Comparison of ENCODE assay signal across 8 mouse cellular contexts in genomic region chr5:9068886-9069285, GRCm38 (mm10). TPM values are rescaled to one million over a fixed set of nuclear protein-coding genes. Genes with fewer than 3 reads are reported as not detected.
DNase-seq lines count a peak whose midpoint lies in the region; ATAC-seq and TF ChIP-seq lines count a peak whose summit lies in the region.

No protein-coding gene starts in this region.

- H3K9me3 ChIP-seq in kidney, embryonic 14.5 days (ENCODE audit: control insufficient read depth, low read length): no peaks in the 10 kb centered on the region

- no peak for ATAC-seq in kidney, embryonic 14.5 days (ENCODE audit: low FRiP score, low TSS enrichment)
- ATAC-seq in hematopoietic stem cell, adult 5-6 weeks (replicated peaks in 1 of 2; ENCODE audit: insufficient read depth in 1 of 2, low FRiP score in 2 of 2, low TSS enrichment in 1 of 2, low read depth in 1 of 2, poor library complexity in 2 of 2, severe bottlenecking in 2 of 2): peak; percentile 93 to 97

- no peaks in the 10 kb centered on the region for H3K27me3 ChIP-seq in kidney, adult 2 months (replicated peaks; ENCODE audit: control insufficient read depth, insufficient read depth, low read length)
- no peaks in the 10 kb centered on the region for H3K27me3 ChIP-seq in kidney, embryonic 14.5 days (ENCODE audit: control insufficient read depth, insufficient read depth, low read length)

- DNase-seq in kidney, adult 2 months: peak; percentile 47
- DNase-seq in adipocyte (ENCODE audit: low spot score): peak; percentile 89
- DNase-seq in cerebellum, postnatal 25 days: peak; percentile 71 to 83
- DNase-seq in lung, postnatal 10 days: peak; percentile 25
- no peak for DNase-seq in thymus, postnatal 4 days
- DNase-seq in embryo, embryonic 10.5 days (ENCODE audit: low spot score): no peak

- no peak overlapping the region for H3K4me2 ChIP-seq in kidney, embryonic 14.5 days (replicated peaks; ENCODE audit: low read depth, low read length)

- H3K4me1 ChIP-seq in kidney, adult 2 months (ENCODE audit: control insufficient read depth, insufficient read depth, low read length): no peaks in the 10 kb centered on the region
- no peaks in the 10 kb centered on the region for H3K4me1 ChIP-seq in kidney, embryonic 14.5 days (ENCODE audit: control insufficient read depth, insufficient read depth, low read length)

- H3K36me3 ChIP-seq in kidney, adult 2 months (ENCODE audit: control insufficient read depth, insufficient read depth, low read length): no peaks in the 10 kb centered on the region
- no peaks in the 10 kb centered on the region for H3K36me3 ChIP-seq in kidney, embryonic 14.5 days (ENCODE audit: control insufficient read depth, insufficient read depth, low read length)

- no peak overlapping the region for H3K27ac ChIP-seq in kidney, adult 2 months (ENCODE audit: insufficient read depth, low read depth, low read length)
- H3K27ac ChIP-seq in kidney, embryonic 14.5 days (ENCODE audit: low read depth, low read length): no peak overlapping the region

- WGBS in kidney, adult 2 months: 28% methylated on average over 2 of the region's 2 CpGs
- WGBS in kidney, embryonic 14.5 days: 85% methylated on average over 2 of the region's 2 CpGs

- no peak overlapping the region for H3K4me3 ChIP-seq in kidney, adult 2 months (ENCODE audit: insufficient read depth, low read depth, low read length)
- H3K4me3 ChIP-seq in kidney, embryonic 14.5 days (ENCODE audit: low read length): no peak overlapping the region

- TF ChIP-seq POLR2A in kidney, adult 2 months (IDR thresholded peaks at IDR 0.05; ENCODE audit: low read depth, low read length): no peak

- TF ChIP-seq CTCF in kidney, adult 2 months (conservative IDR thresholded peaks at IDR 0.05; ENCODE audit: insufficient read depth, insufficient read length, low read depth, low read length): no peak

- no peak overlapping the region for H3K9ac ChIP-seq in kidney, embryonic 14.5 days (ENCODE audit: low read depth, low read length)

RNA-seq across cellular contexts. Expression of gene Tmem243, which starts 31.6 kb away (rescaled TPM):
- polyA plus RNA-seq in kidney, adult 2 months (2012; rRNA removed): 48.0 and 49.5 TPM in 2 replicates
- 27.7 and 28.1 TPM in 2 replicates for polyA plus RNA-seq in kidney, embryonic 14.5 days (2014; fragmentation: Nextera tagmentation; extraction: Ambion mirVana)
- total RNA-seq in hematopoietic stem cell, adult 5-6 weeks (2017): 13.3 and 23.6 TPM in 2 replicates

Comparison
In these comparisons a context has a peak if more than half of its experiments do, and no peak if none do; other contexts are left out.
1. DNase-seq: peak in kidney, adult 2 months (single experiment), adipocyte (single experiment), cerebellum, postnatal 25 days (2 of 2) and lung, postnatal 10 days (single experiment); none in thymus, postnatal 4 days (single experiment) and embryo, embryonic 10.5 days (single experiment).